Mouse (Mus musculus): ENCODE data around the gene Prl2c1.
"Not testable (repeated sequence)": the region's sequence is repeated elsewhere in the genome, so short reads cannot be mapped to it uniquely, and the experiment has no call there.

The Prl2c1 gene

DNA sequence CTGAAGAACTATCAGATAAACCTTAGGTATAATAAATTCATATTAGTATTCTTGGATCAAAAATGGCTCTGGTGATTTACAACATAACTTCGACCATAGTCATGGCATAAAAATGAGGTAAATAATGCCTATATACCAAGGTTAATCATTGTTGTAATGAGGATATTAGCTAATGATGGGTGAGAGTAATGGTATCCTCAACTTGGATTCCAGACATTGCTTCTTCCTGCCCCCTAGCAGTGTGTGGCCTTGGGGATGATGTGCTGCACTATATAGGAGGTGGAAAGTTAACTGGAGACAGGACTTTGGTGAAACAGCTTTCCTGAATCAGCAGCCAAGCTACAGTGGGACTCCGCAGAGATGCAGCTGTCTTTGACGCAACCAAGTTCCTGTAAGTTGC is at the start of gene Prl2c1:
Gene Prl2c1, plus strand, starts transcription at position 301 of the 400 bp plus-strand sequence.
- no peak for DNase-seq (ENCODE audit: low spot score in 2 of 2)

DNA sequence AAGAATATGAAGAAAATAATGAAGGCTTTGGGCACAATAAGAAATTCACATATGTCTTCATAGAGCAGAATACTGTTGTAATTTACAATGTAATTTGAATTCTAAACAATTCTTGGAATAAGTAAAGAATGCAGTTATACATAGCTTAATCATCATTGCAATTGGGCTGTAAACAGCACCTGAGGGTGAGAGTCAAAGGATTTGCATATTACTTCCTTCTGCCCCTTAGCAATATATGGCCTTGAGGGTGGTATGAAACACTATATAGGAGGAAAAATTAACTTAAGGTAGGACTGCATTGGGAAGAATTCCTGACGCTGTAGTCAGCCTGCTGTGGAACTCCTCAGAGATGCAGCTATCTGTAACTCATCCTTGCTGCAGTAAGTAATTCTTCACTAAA is 47.8 kb upstream of the Prl2c1 start, which contains the start of gene Prl2a1:
Gene Prl2a1, plus strand, starts transcription at position 301 of the 400 bp plus-strand sequence.
- no peak for DNase-seq (ENCODE audit: low spot score in 2 of 2)

DNA sequence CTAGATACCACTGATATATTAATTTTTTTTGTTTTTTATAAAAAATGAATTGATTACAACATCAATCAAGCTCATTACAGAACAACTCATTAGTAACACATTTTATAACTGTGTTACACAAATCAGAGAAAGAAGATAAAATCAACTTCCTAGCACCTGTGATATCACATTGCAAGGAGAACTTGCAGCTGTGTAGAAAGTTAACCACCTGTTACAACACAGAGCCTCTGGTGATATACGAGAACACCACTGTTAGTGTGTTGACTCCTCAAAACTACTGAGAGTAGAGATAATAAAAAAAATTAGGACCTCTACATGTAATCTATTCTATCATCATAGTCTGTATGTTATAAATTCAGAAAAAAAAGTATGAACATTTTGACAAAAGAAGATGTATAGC is 46.4 kb upstream of the Prl2c1 start:
- no peak for DNase-seq (ENCODE audit: low spot score in 2 of 2)

DNA sequence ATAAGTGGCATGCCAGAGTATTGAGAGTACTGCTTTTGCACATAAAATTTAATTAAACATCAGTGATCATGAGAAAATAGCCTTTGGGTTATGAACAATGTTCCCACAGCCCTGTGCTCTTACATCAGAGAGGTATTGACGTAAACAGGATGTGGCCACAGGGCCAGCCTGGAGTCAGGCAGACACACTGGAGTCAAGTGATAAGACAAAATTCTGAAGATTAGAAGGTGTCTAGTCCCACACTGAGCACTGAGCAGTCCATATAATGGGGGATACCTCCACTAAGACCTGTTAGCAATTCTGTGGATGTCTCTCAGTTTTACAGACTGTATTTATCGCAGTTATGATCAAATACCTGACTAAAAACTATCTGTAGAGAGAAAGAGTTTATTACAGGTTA is 55.1 kb downstream of the Prl2c1 start:
- DNase-seq (ENCODE audit: low spot score in 2 of 2) = not testable (repeated sequence)
